Mouse (Mus musculus) hindbrain, embryonic 11.5 days (tissue): ENCODE results near the gene Tent4a. TPM values are rescaled to one million over a fixed set of nuclear protein-coding genes. Genes with fewer than 3 reads are reported as not detected.

Experiments used
- ATAC-seq: fragments of 200-750 bp; cut with Nextera tagmentation; 2 replicates; pipeline ENCODE4 v1.8.0; 2017; ENCODE audit warnings: mild to moderate bottlenecking, moderate TSS enrichment, moderate library complexity; ENCODE audit not compliant: low FRiP score
- DNase-seq: peaks from one replicate; pipeline ENCODE4 v3.0.0-alpha.2; 2015; ENCODE audit warnings: low spot score
- H3K27ac ChIP-seq: fragments of 300-500 bp; sonication (generic); 2 replicates; pipeline ENCODE4 v1.5.1; 2014; ENCODE audit warnings: mild to moderate bottlenecking, low read depth, low read length
- H3K27me3 ChIP-seq: fragments of 300-500 bp; sonication (generic); 2 replicates; pipeline ENCODE4 v1.6.1; 2014; ENCODE audit warnings: mild to moderate bottlenecking, low read length, moderate library complexity, mixed read lengths; ENCODE audit not compliant: control insufficient read depth, insufficient read depth
- H3K36me3 ChIP-seq: fragments of 300-500 bp; sonication (generic); 2 replicates; pipeline ENCODE4 v1.6.1; 2014; ENCODE audit warnings: mild to moderate bottlenecking, low read length, moderate library complexity, mixed read lengths; ENCODE audit not compliant: control insufficient read depth, insufficient read depth
- H3K4me1 ChIP-seq: fragments of 300-500 bp; sonication (generic); replicated peaks from 2 replicates; pipeline ENCODE4 v1.6.1; 2014; ENCODE audit warnings: low read length, mixed read lengths; ENCODE audit not compliant: control insufficient read depth, insufficient read depth
- H3K4me2 ChIP-seq: fragments of 300-500 bp; sonication (generic); replicated peaks from 2 replicates; pipeline ENCODE4 v1.6.1; 2014; ENCODE audit warnings: mild to moderate bottlenecking, low read depth, low read length
- H3K4me3 ChIP-seq: fragments of 300-500 bp; sonication (generic); 2 replicates; pipeline ENCODE4 v1.5.1; 2014; ENCODE audit warnings: low read depth, low read length
- H3K9ac ChIP-seq: fragments of 300-500 bp; sonication (generic); 2 replicates; pipeline ENCODE4 v1.6.1; 2014; ENCODE audit warnings: low read depth, low read length
- H3K9me3 ChIP-seq: fragments of 300-500 bp; sonication (generic); 2 replicates; pipeline ENCODE4 v1.6.1; 2016; ENCODE audit warnings: low read length; ENCODE audit not compliant: control insufficient read depth
- WGBS: fragments of 180-500 bp; shearing (Covaris S2); extraction: QIAGEN DNeasy Blood & Tissue Kit; methylation state at CpG from one replicate; pipeline ENCODE4 v1.1.7; 2014; 5-methylcytosine and 5-hydroxymethylcytosine counted together
- polyA plus RNA-seq: library from polyadenylated mRNA; unstranded; fragments of >200 nt; fragmentation: Nextera tagmentation; extraction: Ambion mirVana; gene quantifications from 2 replicates; pipeline ENCODE4 v1.2.1, GENCODE M21; 2014

Tent4a gene
- polyA plus RNA-seq, 1 experiment from 2014 or later = 8.8 TPM

DNA sequence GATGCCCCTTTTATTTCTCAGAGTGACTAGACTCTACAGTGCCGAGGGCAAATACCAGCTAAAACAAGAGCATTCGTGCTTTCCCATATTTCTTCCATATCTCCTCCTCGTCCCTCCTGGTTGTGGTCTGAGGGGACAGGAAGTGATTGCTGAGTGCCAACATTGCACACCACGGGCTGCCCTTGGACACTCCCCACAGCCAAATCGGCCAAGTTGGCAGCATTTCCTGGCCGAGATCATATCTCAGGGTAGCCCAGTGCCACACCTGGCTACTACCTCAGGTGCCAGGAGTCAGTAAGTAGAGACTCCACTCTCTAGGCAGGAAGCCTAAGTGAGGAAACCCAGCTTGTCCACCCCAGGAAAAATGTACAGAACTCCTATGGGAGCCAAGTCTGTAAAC lies 6.8 kb upstream of the Tent4a start:
- no peaks in the 10 kb centered on the region; the same call in 1 of the 2 replicates for H3K4me1 ChIP-seq

DNA sequence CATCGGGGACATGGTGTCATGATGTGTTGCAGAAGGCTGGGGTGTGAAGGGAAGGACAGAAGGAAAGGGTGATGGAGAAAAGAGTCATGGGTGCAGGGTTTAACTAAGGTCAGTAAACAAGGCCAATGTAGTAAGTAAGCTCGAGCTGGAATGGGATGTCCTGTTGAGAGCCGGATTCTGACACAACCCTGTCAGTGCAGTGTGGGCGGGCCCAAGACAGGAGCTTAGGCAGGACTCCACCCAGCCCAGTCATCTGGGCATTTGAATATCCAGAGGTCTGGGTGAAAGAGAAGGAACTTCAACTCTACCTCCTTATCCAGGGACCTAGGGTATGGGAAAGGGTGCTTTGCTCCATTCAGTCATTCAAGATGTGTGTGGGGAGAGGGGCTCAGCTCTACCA lies 3.9 kb upstream of the Tent4a start:
- no peak overlapping the region for H3K4me2 ChIP-seq
- H3K27ac ChIP-seq = no peak overlapping the region
- 35% methylated on average over 4 of the region's 4 CpGs for WGBS
- DNase-seq (no peak), ATAC-seq (no peak)
- no peaks in the 10 kb centered on the region for H3K27me3 ChIP-seq
- no peaks in the 10 kb centered on the region for H3K36me3 ChIP-seq
- no peak overlapping the region for H3K4me3 ChIP-seq
- H3K9ac ChIP-seq = 0 out of 2 replicates have a peak overlapping the region, but pooled peaks have one; percentile 7
- H3K4me1 ChIP-seq = no peaks in the 10 kb centered on the region; the same call in none of the 2 replicates
- no peaks in the 10 kb centered on the region for H3K9me3 ChIP-seq

More for the DNA sequence above, 6.8 kb upstream of the Tent4a start:
- no peaks in the 10 kb centered on the region for H3K9me3 ChIP-seq
- H3K27ac ChIP-seq = no peak overlapping the region
- no peak for ATAC-seq
- H3K9ac ChIP-seq = no peak overlapping the region
- no peaks in the 10 kb centered on the region; the same call in 1 of the 2 replicates for H3K27me3 ChIP-seq
- H3K36me3 ChIP-seq = no peaks in the 10 kb centered on the region
- WGBS = 85% methylated on average over 6 of the region's 6 CpGs
- no peak overlapping the region for H3K4me3 ChIP-seq
- DNase-seq = no peak
- no peak overlapping the region for H3K4me2 ChIP-seq

DNA sequence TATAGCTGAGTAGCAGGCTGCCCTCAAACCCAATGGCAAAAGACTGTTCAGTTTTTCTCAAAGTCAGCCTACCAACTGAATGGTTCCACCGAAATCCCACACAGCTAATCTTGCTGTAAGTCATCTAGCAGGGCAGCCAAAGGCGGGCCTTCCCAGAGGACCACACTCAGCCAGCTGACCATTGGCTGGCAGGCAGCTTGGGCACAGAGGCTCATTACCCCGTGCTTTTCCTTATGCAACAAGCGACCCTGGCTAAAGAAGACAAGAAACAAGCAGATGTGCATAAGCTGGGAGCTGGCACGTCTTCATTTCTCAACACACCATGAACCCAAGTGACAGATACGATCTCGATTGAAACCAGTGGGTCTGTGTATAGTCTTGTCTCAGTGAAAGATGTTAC lies 2.9 kb upstream of the Tent4a start:
- no peak overlapping the region for H3K9ac ChIP-seq
- H3K4me1 ChIP-seq = peaks cover under 1% of the 10 kb centered on the region
- no peaks in the 10 kb centered on the region for H3K36me3 ChIP-seq
- DNase-seq (no peak), ATAC-seq (no peak)
- no peaks in the 10 kb centered on the region for H3K9me3 ChIP-seq
- H3K27me3 ChIP-seq = no peaks in the 10 kb centered on the region
- H3K4me3 ChIP-seq = no peak overlapping the region
- no peak overlapping the region for H3K4me2 ChIP-seq
- no peak overlapping the region for H3K27ac ChIP-seq
- 74% methylated on average over 7 of the region's 7 CpGs for WGBS

DNA sequence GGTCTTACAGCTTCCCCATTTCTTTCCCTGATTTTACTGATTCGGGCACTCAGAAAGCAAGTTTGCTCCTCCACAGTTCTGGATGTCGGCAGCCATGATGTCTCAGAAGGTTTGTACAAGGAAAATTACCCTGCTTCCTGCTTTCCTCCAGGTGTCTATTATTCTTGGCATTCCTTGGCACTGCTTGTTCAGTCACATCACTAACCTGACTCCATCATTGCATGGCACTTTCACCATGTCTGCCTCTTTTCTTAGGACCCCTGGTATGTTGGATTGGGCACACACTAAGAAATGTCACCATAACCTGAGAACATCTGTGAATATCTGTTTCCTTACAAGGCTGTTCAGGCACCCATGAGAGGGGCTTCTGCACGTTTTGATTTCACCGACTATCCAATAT lies 1.6 kb upstream of the Tent4a start:
- Histone ChIP-seq H3K4me3 (no peak overlapping the region), H3K36me3 (no peaks in the 10 kb centered on the region), H3K9me3 (no peaks in the 10 kb centered on the region), H3K27ac (no peak overlapping the region), H3K4me2 (no peak overlapping the region), H3K27me3 (no peaks in the 10 kb centered on the region), H3K4me1 (peaks cover 13% of the 10 kb centered on the region), H3K9ac (no peak overlapping the region)
- DNase-seq (no peak), ATAC-seq (no peak)
- WGBS = 85% methylated on average over 4 of the region's 4 CpGs

DNA sequence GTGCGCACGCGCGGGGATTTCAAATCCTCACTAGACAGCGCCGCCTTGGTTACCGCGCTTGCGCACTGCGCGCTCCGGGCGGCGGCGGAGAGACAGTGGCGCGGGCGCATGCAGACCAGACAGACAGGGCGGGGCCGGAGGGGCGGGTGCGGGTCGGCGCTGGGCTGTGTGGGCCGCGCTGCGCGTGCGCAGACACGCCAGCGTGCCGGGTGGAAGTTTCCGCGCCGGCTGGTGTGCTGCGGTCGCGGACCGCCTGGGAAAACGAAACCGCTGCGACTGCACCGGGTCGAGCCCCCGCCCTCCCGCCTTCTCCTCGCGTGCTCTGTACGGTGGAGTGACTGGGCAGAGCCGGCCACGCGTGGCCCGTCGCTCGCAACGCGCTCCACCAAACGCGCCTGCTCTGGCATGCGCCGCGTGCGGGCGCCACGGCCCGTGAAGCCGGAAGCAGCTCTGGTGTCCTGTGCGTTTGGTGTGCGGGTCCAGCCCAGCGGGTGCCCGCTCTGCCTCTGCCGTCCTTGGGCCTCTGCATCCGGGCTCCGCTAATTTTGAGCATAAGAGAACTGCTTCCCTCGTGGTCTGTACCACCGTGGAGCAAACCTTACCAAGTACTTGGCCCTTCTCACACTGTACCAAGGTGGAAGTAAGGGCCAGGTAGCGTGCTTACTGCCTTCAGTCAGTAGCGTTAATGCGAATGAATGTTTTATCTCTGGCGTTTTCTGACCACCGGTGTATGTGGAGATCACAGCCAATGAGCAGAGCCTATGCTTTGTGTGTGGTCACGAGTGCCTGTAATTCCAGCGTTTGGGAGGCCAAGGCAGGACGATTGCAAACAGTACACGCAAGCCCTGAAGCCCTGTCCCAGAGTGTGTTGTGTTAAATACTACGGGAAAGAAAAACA lies 486 bp upstream of the Tent4a start:
- Histone ChIP-seq H3K27me3 (no peaks in the 10 kb centered on the region), H3K4me2 (peak overlapping the region; percentile 75), H3K27ac (peak overlapping the region; percentile 94), H3K36me3 (no peaks in the 10 kb centered on the region), H3K4me3 (peak overlapping the region; percentile 97), H3K4me1 (peaks cover 18% of the 10 kb centered on the region), H3K9me3 (no peaks in the 10 kb centered on the region), H3K9ac (peak overlapping the region; percentile 93)
- peak; percentile 94 for ATAC-seq
- WGBS = under 1% methylated on average over 57 of the region's 86 CpGs
- DNase-seq = peak; percentile 99

DNA sequence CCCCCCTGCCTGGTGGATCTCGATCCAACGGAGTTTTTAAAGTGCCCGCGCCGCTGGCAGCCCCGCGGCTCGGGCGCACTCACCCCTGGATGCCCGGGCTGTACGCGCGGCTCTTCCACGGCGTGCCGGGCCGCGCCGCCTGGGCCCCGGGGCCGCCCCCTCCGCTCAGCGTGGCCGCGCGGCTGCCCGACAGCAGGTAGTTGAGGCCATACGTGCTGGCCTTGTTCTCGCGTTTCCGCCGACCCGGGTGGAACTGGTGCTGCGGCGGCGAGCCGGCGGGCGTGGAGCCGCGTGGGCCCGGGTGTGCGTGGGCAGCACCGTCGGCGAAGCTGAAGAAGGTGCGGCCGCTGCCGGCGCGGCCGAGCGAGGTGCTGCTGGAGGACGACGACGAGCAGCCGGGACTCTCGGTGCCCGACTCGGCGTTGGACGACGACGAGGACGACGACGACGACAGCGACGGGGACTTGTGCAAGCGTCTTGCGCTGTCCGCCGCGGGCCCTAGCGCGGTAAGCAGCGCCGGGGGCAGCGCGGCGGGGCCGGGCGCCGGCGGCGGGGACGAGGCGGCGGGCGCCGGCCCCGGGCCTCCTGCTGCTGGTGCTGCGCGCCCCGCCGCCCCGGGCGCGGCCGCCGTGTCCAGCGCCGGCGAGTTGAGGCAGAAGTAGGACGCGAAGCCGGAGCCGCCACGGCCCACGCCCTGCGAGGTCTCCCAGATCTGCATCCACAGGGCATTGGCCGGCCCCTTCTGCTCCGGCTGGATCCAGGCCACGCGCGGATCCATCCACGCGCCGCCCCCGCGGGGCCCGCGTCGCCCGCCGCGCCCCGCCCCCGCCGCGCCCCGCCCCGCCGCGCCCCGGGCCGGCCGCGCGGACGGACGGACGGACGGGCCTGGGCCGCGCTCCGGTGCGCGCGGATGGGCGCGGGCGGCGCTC lies 748 bp downstream of the Tent4a start, which contains the start of gene Nsun2:
TSS of gene Nsun2 (plus strand) at position 342 of the 929 bp plus-strand sequence.
- peak; percentile 57 for DNase-seq
- Histone ChIP-seq H3K27ac (peak within 1 kb of the TSS; percentile 94), H3K9ac (peak within 1 kb of the TSS; percentile 93), H3K4me2 (peak within 1 kb of the TSS; percentile 91), H3K4me3 (peak within 1 kb of the TSS; percentile 97), H3K36me3 (no peaks in the 10 kb centered on the region), H3K4me1 (peaks cover 18% of the 10 kb centered on the region), H3K27me3 (no peaks in the 10 kb centered on the region), H3K9me3 (no peaks in the 10 kb centered on the region)
- under 1% methylated on average over 85 of the region's 155 CpGs for WGBS
- ATAC-seq = peak; percentile 15

DNA sequence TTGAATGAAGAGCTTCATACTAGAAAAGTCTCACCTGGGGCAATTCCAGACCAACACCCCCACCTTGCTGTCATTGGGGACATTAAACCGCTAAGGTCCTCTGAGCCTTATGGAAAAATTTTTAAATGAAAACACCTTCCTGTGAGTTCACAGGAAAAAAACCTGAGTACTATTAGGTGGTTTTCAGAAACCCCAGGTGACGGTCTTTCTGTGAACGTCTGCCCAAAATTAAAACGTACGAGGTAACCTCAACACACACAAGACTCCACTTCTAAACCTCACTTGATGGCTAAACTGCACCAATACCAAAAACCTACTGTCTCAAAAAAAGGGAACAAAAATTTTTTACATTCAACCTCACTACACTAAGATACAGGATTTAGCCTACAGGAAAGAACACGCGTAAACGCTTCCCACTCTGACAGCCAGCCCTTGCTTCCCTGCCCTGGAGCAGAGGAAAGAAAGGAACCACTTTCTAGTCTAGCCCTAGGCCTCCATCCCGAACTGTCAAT lies 1.5 kb downstream of the Tent4a start:
- H3K36me3 ChIP-seq = no peaks in the 10 kb centered on the region
- peak overlapping the region; percentile 97 for H3K4me3 ChIP-seq
- peak overlapping the region; percentile 93 for H3K9ac ChIP-seq
- peak overlapping the region; percentile 94; the same call in 1 of the 2 replicates for H3K27ac ChIP-seq
- DNase-seq (no peak), ATAC-seq (no peak)
- no peaks in the 10 kb centered on the region for H3K27me3 ChIP-seq
- peaks cover 19% of the 10 kb centered on the region for H3K4me1 ChIP-seq
- H3K4me2 ChIP-seq = peak overlapping the region; percentile 91
- H3K9me3 ChIP-seq = no peaks in the 10 kb centered on the region
- 0% methylated on average over 9 of the region's 9 CpGs for WGBS

DNA sequence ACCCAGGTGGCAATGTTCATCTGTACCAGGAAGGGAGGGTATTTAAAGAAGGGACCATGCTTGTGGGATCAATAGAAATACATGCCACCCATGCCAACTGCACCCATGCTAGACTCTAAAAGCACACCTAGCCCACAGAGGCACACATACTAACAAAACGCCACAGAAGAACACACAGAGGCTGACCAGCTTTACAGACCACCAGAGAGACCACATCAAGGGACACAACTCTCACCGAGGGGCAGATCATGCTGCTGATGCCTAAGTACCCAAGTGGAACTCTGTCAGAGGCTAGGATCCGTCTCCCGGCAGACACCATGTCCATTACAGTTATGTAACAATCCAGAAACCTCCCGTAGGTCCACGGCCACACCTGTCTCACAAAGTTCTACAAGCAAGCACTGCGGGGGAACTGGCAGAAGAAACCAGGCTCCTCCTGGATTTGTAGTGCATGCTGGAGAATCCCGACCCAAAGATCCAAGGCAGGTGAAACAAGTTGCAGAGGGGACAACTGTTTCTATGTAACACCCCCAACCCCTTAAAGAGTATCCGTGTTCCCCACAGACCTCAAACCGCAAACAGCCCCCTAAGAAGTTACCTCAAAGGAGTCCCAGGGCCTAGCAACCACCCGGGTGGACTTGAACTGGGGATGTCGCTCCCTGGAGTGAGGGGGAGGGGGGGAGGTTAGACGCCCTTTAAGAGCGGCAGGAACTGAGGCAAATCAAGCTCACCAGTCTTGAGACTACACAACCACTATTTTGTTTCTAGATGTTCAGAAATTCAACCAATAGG lies 2.1 kb downstream of the Tent4a start:
- Histone ChIP-seq H3K9me3 (no peaks in the 10 kb centered on the region), H3K27ac (no peak overlapping the region), H3K4me2 (peak overlapping the region; percentile 91), H3K4me1 (peaks cover 19% of the 10 kb centered on the region), H3K4me3 (peak overlapping the region; percentile 97), H3K9ac (peak overlapping the region; percentile 93), H3K27me3 (no peaks in the 10 kb centered on the region), H3K36me3 (no peaks in the 10 kb centered on the region)
- DNase-seq (no peak), ATAC-seq (no peak)
- WGBS = 26% methylated on average over 14 of the region's 14 CpGs
